Mouse (Mus musculus): ENCODE measurements around the gene Igf1r. TPM values are rescaled to one million over a fixed set of nuclear protein-coding genes. Genes with fewer than 3 reads are reported as not detected.

The Igf1r gene
- polyA plus RNA-seq, 1 experiment from 2014 or later: 47.2 TPM

DNA sequence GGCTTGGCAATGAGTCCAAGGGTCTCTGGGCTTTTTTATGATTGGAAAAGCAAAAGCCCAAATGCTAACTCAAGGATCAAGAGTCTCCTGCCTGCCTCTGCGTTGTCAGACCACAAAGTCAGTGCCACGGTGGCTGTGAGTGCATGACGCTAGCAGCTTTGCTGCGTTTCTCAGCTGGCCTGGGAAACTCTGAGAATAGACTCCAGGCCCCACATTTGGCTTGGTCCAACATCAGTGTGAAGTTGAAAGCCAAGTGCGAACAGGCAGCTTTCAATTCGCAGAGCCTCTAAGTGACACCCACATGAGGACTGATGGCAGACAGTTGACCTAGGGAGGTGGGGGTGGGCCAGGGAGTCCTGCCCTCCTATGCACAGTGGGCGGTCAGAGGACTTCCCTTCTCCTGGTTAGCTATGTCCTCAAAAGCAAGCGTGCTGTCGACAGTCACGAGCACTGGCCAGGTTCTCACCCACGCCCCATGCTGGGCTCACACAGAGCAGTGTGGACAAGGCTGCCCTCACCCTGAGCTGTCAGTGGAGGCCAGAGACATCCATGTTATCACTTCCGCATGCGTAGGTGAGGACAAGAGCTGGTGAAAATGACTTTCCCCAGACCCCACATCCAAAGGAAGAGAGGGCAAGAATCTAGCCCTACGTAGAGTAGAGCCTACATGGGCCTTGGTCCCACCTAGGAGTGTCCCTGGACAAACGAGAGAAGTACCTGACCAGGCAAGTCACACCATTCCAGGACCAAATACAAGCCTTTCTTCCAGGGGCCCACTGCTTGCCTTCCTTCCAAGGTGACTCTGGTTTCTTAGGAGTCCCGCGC lies 305.9 kb downstream of the Igf1r start:
- no peak overlapping the region for H3K9ac ChIP-seq (replicated peaks)
- H3K9me3 ChIP-seq: no peaks in the 10 kb centered on the region
- no peak overlapping the region for H3K4me2 ChIP-seq
- peaks cover 21% of the 10 kb centered on the region for H3K4me1 ChIP-seq (replicated peaks)
- H3K27ac ChIP-seq: no peak overlapping the region
- ATAC-seq (ENCODE audit: insufficient number of reproducible peaks, insufficient read depth, low FRiP score, low TSS enrichment, low read depth): no peak
- H3K27me3 ChIP-seq: no peaks in the 10 kb centered on the region
- 76% methylated on average over 17 of the region's 17 CpGs for WGBS
- H3K4me3 ChIP-seq (replicated peaks): no peak overlapping the region
- H3K36me3 ChIP-seq: no peaks in the 10 kb centered on the region

DNA sequence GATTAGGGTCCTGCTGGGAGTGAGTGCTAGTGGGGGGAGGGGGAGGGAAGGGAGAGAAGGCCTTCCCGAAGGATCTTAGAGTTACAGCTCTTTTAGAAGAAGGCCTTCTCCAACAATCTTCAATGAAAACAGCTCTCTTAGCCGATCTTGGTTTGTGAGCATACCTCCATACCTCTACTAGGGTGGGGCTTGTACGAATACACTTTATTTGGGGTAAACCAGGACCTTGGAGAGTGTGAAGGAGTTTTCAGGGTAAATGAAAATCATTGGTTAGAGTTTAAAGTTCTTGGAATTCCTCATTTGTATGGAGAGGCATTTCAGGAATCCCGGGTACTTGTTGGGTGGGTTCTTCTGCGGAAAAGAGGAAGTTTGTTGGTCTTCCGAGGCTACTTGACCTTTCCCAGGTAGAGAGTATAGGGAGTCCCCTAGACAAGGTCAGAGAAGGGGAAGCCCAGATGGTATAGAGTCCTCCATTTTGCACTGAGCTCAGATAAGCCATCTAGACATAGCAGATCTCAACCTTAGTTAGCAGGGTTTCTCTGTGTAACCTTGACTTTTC lies 307.0 kb downstream of the Igf1r start:
- Histone ChIP-seq H3K27me3 (no peaks in the 10 kb centered on the region), H3K4me3 (replicated peaks) (no peak overlapping the region)

DNA sequence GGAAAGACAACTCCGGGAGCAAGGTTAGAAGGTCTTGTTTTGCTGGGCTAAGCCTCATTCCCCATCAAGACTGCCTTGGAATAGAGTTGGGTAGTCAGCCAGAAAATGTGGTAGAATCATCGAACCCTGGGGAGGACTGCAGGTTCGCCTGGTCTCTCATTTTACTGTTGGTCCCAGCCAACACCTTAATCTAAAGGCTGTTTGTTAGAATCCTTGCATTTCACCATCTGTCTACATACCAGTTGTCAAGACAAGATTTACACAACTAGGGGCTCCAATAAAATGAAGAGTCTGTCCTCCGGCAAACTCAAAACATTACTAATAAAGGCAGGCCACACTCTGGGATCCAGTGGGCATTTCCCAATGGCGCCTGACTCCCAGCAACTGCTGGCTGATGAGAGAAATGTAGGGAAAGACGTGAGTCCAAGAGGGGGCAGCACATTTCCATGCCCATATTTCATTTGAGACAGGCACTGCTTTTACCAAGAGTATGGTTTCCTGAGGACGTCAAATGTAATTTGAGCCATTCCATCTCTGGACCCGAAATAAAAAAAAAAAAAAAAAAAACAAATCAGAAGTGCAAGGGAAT lies 310.1 kb downstream of the Igf1r start:
- Histone ChIP-seq H3K27ac (peak overlapping the region; percentile 58), H3K36me3 (no peaks in the 10 kb centered on the region), H3K4me3 (replicated peaks) (no peak overlapping the region), H3K4me1 (replicated peaks) (peaks cover 53% of the 10 kb centered on the region), H3K27me3 (no peaks in the 10 kb centered on the region), H3K4me2 (no peak overlapping the region), H3K9ac (replicated peaks) (no peak overlapping the region), H3K9me3 (no peaks in the 10 kb centered on the region)
- no peak for ATAC-seq (ENCODE audit: insufficient number of reproducible peaks, insufficient read depth, low FRiP score, low TSS enrichment, low read depth)
- 33% methylated on average over 8 of the region's 8 CpGs for WGBS

More for the DNA sequence above, 307.0 kb downstream of the Igf1r start:
- Histone ChIP-seq H3K4me2 (no peak overlapping the region), H3K9ac (replicated peaks) (no peak overlapping the region), H3K4me1 (replicated peaks) (peaks cover 31% of the 10 kb centered on the region), H3K36me3 (no peaks in the 10 kb centered on the region), H3K27ac (no peak overlapping the region), H3K9me3 (no peaks in the 10 kb centered on the region)
- no peak for ATAC-seq (ENCODE audit: insufficient number of reproducible peaks, insufficient read depth, low FRiP score, low TSS enrichment, low read depth)
- whole genome bisulfite sequencing: 70% methylated on average over 6 of the region's 6 CpGs

DNA sequence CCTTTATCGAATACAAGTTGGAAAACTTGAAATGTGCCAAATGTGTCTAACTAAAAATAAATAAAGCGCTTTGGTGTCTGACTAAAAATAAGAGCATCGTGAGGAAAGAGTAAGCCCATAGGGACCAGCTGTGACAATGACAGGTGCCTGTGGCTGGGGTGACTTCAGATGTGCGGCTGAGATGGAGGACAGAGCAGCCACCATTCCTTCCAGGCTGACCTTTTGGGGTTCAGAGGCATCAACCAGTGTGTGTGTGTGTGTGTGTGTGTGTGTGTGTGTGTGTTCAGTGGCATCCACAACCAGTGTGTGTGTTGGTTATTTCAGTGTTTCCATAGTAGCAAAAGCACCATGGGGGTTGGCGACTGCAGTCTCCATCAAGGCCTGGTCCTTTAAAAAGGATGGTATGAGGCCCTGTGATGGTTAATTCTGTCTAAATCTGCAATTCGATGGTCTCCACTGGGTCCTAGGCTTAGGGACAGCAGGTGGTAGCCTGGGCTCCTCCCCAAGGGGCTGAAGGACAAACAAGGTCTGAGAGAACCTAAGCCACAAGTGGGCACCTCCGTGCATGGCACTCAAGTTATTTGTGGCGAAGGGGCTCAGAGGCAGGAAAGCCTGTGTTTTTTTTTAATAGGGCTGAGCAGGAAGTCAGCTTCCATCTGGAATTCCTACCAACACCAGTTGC lies 310.9 kb downstream of the Igf1r start:
- Histone ChIP-seq H3K4me1 (replicated peaks) (peaks cover 45% of the 10 kb centered on the region), H3K27ac (peak overlapping the region; percentile 84), H3K36me3 (no peaks in the 10 kb centered on the region), H3K4me2 (peak overlapping the region; percentile 64), H3K9ac (replicated peaks) (no peak overlapping the region), H3K9me3 (no peaks in the 10 kb centered on the region), H3K27me3 (no peaks in the 10 kb centered on the region), H3K4me3 (replicated peaks) (peak overlapping the region; percentile 34)
- WGBS: 41% methylated on average over 8 of the region's 8 CpGs
- peak; percentile 60; the same call in 1 of the 2 replicates for ATAC-seq (ENCODE audit: insufficient number of reproducible peaks, insufficient read depth, low FRiP score, low TSS enrichment, low read depth)

DNA sequence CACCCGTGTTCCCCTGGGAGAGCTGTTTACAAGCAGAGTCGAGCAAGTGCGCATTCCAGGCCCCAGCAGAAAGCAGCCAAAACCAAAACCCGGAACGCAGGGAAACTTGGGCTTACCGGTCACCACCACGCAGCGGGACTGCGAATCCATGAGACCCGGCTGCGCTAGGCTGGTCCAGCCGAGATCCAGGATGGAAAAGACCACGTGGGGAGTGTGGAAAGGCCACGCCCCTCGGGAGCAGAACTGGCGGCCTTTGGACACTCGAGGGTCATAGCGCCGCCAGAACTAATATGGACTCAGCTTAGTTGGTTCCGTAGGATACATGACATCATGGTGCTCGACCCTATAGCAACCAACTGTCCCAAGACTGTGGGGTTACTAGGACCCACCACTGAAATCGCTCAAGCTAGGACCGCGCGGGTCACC lies 311.4 kb downstream of the Igf1r start, which contains the start of gene Pgpep1l:
Gene Pgpep1l, minus strand, starts transcription at position 206 of the 426 bp plus-strand sequence.
- Histone ChIP-seq H3K27ac (peak within 1 kb of the TSS; percentile 84), H3K9me3 (no peaks in the 10 kb centered on the region), H3K4me2 (peak within 1 kb of the TSS; percentile 64), H3K27me3 (no peaks in the 10 kb centered on the region), H3K36me3 (no peaks in the 10 kb centered on the region), H3K4me1 (replicated peaks) (peaks cover 43% of the 10 kb centered on the region), H3K9ac (replicated peaks) (no peak within 1 kb of the TSS), H3K4me3 (replicated peaks) (peak within 1 kb of the TSS; percentile 34)
- 8% methylated on average over 25 of the region's 25 CpGs for WGBS
- peak; percentile 80 for ATAC-seq (ENCODE audit: insufficient number of reproducible peaks, insufficient read depth, low FRiP score, low TSS enrichment, low read depth)

DNA sequence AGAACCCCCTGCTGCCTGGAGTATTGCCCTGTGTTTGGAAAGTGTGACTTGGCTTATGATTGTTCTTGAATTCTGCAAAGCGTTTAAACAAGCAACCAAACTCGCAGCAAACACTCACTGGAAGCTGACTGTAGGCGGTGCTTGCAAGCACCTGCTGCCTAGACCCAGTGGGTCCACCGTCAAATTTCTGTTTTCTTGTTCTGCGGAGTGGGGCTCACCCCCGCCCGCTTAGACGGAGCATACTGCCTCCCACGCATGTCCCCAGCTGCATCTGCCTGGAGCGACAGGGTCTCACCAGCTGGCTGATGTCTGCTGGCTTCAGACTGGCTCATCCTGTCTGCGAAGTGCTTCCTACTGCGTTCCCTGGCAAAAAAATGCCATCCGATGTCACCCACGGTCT lies 311.9 kb downstream of the Igf1r start:
- no peaks in the 10 kb centered on the region for H3K27me3 ChIP-seq
- H3K27ac ChIP-seq: peak overlapping the region; percentile 84
- H3K4me2 ChIP-seq: peak overlapping the region; percentile 64
- no peak for ATAC-seq (ENCODE audit: insufficient number of reproducible peaks, insufficient read depth, low FRiP score, low TSS enrichment, low read depth)
- H3K9ac ChIP-seq (replicated peaks): no peak overlapping the region
- no peaks in the 10 kb centered on the region for H3K9me3 ChIP-seq
- peak overlapping the region; percentile 34; the same call in 1 of the 2 replicates for H3K4me3 ChIP-seq (replicated peaks)
- H3K4me1 ChIP-seq (replicated peaks): peaks cover 43% of the 10 kb centered on the region
- 16% methylated on average over 14 of the region's 14 CpGs for WGBS
- H3K36me3 ChIP-seq: no peaks in the 10 kb centered on the region

DNA sequence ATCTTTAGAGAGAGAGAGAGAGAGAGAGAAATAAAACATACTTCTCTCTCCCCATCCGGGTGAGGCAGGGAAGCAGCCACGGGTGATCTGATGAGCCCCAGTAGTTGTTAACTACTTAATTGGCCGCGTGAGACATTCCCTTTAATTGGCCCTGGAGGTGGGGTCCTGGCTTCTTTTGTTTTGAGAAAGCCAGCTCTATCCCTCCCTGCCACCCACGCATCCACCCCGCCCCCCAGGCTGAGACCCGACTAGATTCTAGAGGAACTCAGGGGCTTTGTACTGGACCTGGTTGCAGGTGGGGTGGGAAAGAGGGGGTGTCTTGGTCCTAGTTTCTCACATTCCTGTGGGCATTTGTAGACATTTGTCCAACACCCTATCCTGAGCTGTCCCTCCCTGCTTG lies 312.8 kb downstream of the Igf1r start:
- no peaks in the 10 kb centered on the region for H3K27me3 ChIP-seq
- peaks cover 43% of the 10 kb centered on the region for H3K4me1 ChIP-seq (replicated peaks)
- H3K27ac ChIP-seq: no peak overlapping the region
- H3K9ac ChIP-seq (replicated peaks): no peak overlapping the region
- H3K9me3 ChIP-seq: no peaks in the 10 kb centered on the region
- ATAC-seq (ENCODE audit: insufficient number of reproducible peaks, insufficient read depth, low FRiP score, low TSS enrichment, low read depth): no peak
- WGBS: 21% methylated on average over 7 of the region's 7 CpGs
- H3K36me3 ChIP-seq: no peaks in the 10 kb centered on the region
- no peak overlapping the region for H3K4me3 ChIP-seq (replicated peaks)
- H3K4me2 ChIP-seq: no peak overlapping the region

DNA sequence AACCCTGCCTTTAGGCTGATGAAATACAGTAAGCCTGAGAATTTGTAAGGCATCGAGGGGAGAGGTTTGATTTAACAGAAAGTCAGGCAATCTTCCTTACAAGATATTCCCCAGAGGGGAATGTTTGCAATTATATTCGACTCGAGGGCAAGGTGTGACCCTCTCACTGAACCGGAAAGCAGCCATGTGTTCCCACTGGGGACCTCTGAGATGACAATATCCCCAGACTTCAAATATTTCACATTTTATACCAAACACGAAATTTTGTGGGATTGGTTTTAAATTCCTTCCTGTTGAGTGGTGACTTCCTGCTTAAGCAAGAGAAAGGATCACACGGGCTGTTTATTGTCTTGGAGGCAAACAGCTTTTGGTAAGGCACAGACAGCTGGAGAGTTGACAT lies 314.1 kb downstream of the Igf1r start:
- WGBS: 5% methylated on average over 6 of the region's 6 CpGs
- Histone ChIP-seq H3K4me2 (peak overlapping the region; percentile 5; the same call in 1 of the 2 replicates), H3K9ac (replicated peaks) (no peak overlapping the region), H3K36me3 (no peaks in the 10 kb centered on the region), H3K4me1 (replicated peaks) (peaks cover 49% of the 10 kb centered on the region), H3K27ac (peak overlapping the region; percentile 13), H3K27me3 (no peaks in the 10 kb centered on the region), H3K9me3 (no peaks in the 10 kb centered on the region), H3K4me3 (replicated peaks) (no peak overlapping the region)
- ATAC-seq (ENCODE audit: insufficient number of reproducible peaks, insufficient read depth, low FRiP score, low TSS enrichment, low read depth): no peak

DNA sequence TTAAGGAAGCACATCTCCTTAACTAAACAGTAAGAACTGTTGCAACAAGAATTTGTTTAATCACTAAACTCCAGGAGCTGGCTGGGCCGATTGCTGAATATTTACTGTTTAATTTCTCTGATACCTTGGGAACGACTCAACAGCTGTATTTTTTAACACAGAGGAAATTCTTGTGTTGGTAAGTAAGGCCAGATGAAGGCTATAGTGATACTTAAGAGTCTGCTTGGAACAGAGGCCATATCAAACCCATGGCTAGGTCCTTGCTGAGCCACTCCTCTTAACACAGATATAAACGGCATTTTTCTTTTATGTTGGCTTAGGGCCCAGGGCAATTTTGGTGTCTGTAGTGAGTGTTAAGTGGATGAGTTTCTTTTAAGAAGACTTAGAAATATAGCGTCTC lies 317.9 kb downstream of the Igf1r start:
- ATAC-seq (ENCODE audit: insufficient number of reproducible peaks, insufficient read depth, low FRiP score, low TSS enrichment, low read depth): no peak
- WGBS: 26% methylated on average over 4 of the region's 4 CpGs
- Histone ChIP-seq H3K4me1 (replicated peaks) (peaks cover 28% of the 10 kb centered on the region), H3K4me3 (replicated peaks) (no peak overlapping the region), H3K27ac (no peak overlapping the region), H3K4me2 (no peak overlapping the region), H3K36me3 (no peaks in the 10 kb centered on the region), H3K9ac (replicated peaks) (no peak overlapping the region), H3K27me3 (peaks cover 3% of the 10 kb centered on the region; the same call in 1 of the 2 replicates), H3K9me3 (no peaks in the 10 kb centered on the region)

DNA sequence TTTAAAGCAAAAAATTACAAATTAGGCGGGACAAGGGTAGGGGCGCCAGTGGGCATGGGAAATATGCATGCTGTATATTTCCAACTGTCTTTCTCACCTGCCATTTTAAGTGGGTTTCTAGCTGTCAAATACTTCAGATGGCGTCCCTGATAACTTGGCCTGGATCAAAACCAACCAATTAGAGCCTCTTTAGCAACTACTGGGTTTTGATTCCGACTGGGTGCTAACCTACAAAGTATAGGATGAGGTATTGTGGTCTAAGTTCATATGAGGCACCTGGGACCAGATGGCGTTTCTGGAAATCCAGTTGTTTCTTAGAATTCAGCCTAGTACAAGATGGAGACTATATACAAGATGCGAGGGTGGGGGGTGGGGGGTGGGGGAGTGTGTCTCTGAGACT lies 319.2 kb downstream of the Igf1r start:
- Histone ChIP-seq H3K4me3 (replicated peaks) (no peak overlapping the region), H3K36me3 (no peaks in the 10 kb centered on the region), H3K4me1 (replicated peaks) (peaks cover 27% of the 10 kb centered on the region), H3K9ac (replicated peaks) (no peak overlapping the region), H3K27me3 (peaks cover 6% of the 10 kb centered on the region; the same call in 1 of the 2 replicates), H3K27ac (no peak overlapping the region), H3K9me3 (no peaks in the 10 kb centered on the region), H3K4me2 (no peak overlapping the region)
- no peak for ATAC-seq (ENCODE audit: insufficient number of reproducible peaks, insufficient read depth, low FRiP score, low TSS enrichment, low read depth)
- WGBS: 91% methylated on average over 6 of the region's 6 CpGs

DNA sequence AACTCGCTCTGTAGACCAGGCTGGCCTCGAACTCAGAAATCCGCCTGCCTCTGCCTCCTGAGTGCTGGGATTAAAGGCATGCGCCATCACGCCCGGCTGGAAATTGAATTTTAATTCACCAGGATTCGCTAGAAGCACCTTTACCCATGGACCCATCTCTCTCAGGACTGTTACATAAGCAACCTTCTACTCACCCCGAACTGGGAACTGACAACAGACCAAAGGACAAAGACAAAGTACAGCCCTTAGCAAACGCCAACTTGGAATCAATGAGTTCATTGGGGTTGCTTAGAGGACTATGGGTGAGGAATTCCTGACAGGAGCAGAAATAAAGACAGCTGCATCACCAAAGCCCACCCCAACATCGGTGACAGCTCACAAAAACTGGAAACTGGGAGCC lies 320.0 kb downstream of the Igf1r start:
- H3K9ac ChIP-seq (replicated peaks): no peak overlapping the region
- peaks cover 29% of the 10 kb centered on the region for H3K4me1 ChIP-seq (replicated peaks)
- H3K36me3 ChIP-seq: no peaks in the 10 kb centered on the region
- no peak overlapping the region for H3K4me2 ChIP-seq
- no peak overlapping the region for H3K27ac ChIP-seq
- H3K4me3 ChIP-seq (replicated peaks): no peak overlapping the region
- H3K9me3 ChIP-seq: no peaks in the 10 kb centered on the region
- WGBS: 92% methylated on average over 10 of the region's 10 CpGs
- H3K27me3 ChIP-seq: peaks cover 6% of the 10 kb centered on the region; the same call in 1 of the 2 replicates
- ATAC-seq (ENCODE audit: insufficient number of reproducible peaks, insufficient read depth, low FRiP score, low TSS enrichment, low read depth): no peak
